Mouse (Mus musculus) adrenal gland, postnatal 36 days (tissue): ENCODE results near the gene Rtl10. TPM values are rescaled to one million over a fixed set of nuclear protein-coding genes. Genes with fewer than 3 reads are reported as not detected.

Experiments
- DNase-seq, 2 experiments: peaks; one replicate each; pipeline ENCODE4 v3.0.0; 2021; ENCODE audit warnings: mixed read lengths in 1 of 2
- total RNA-seq, 2 experiments: library from RNA; stranded (reverse); gene quantifications; 2 replicates each; pipeline ENCODE4 v1.2.3; 2021

The Rtl10 gene
- total RNA-seq, 2 experiments from 2014 or later: 4.4 to 5.6 TPM

DNA sequence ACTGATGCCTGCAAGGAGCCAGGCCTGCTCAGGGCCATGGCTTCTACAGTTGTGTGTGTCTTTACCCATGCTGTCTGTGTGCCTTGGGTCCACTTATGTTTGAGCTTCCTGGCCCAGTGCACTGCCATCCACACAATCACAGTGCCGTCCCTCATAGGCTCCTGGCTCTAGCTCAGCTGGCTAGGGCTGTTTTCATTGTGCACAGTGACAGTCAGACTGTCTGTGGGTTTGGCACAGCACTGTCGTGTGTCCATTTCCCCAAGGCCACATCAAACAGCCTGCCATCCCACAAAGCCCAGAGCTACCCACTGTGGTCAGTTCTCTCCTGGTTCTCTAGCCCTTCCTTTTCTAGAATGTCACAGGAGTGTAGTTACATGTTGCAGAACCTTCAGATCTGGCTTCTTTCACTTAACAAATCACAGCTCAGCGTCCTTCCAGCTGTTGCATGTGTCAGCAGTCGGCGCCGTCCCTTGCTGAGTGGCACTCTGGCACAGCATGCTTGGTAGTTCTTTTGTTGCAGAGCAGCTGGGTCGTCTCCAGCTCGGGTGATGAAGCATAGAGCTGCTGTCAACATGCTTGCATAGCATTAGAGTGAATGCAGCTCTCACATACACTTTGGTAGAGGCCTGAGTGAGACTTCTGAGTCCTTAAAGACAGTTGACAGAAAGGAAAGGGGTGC lies 44.6 kb downstream of the Rtl10 start:
- peak; percentile 51 to 68 for DNase-seq

DNA sequence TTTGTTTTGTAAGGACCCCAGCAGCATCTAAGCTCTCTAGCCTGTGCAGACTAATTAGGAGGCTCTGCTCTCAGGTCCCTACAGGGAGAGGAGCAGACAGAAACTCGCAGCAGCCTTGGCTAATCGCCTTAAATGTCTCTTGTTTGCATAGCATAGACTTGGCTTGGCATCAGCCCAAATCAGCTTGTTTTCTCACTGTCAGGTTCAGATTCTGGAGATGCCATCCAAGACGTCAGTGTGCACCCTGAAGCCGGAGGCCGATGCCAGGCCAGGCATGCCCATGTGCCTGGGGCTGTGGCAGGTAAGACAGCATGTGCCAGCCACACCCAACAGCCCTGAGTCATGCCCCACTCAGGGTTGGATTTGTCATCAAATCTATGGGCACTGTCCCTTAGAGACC lies 49.2 kb downstream of the Rtl10 start:
- no peak for DNase-seq

Other genes starting within 250 kb of the Rtl10 start
- gene Gm49776, start 240.6 kb upstream of the Rtl10 start, total RNA-seq: under 1 TPM in 1 of 2 experiments, not detected in 1; 0.86 TPM
- gene Dgcr8, start 209.7 kb upstream of the Rtl10 start, total RNA-seq: 10 to 100 TPM; 27.6 to 32.2 TPM
- 10 to 100 TPM; 31.9 to 43.7 TPM for gene Tango2, start 150.8 kb upstream of the Rtl10 start, total RNA-seq
- gene Arvcf, start 150.7 kb upstream of the Rtl10 start, total RNA-seq: 10 to 100 TPM; 36.4 to 41.2 TPM
- gene Txnrd2, start 72.5 kb upstream of the Rtl10 start, total RNA-seq: 10 to 100 TPM; 73.3 to 97.3 TPM
- gene Comt, start 72.0 kb upstream of the Rtl10 start, total RNA-seq: 100 to 1,000 TPM; 193 to 249 TPM
- 1 to 10 TPM; 4.9 to 5.9 TPM for gene Gnb1l, start 188 bp upstream of the Rtl10 start, total RNA-seq
- gene Tbx1, start 91.8 kb downstream of the Rtl10 start, total RNA-seq: under 1 TPM in 1 of 2 experiments, not detected in 1; 0.20 TPM
- gene Gp1bb, start 123.5 kb downstream of the Rtl10 start, total RNA-seq: under 1 TPM in 1 of 2 experiments, not detected in 1; 0.60 TPM
- gene Gm49601, start 127.5 kb downstream of the Rtl10 start, total RNA-seq: 1 to 10 TPM; 1.1 to 4.9 TPM
- gene Sept5, start 131.1 kb downstream of the Rtl10 start, total RNA-seq: 10 to 100 TPM in 1 of 2 experiments, 1 to 10 TPM in 1; 9.6 to 10.9 TPM